Mouse (Mus musculus): ENCODE data around the gene Ralb. TPM values are rescaled to one million over a fixed set of nuclear protein-coding genes. Genes with fewer than 3 reads are reported as not detected.

The Ralb gene
- total and polyA plus RNA-seq, 2 experiments from 2014 or later = 41.9 to 63.2 TPM

GRCm38 (mm10) chr1:119424141-119424860 lies 80.3 kb downstream of the Ralb start:
- H3K4me3 ChIP-seq (ENCODE audit: low read depth, low read length) = no peak overlapping the region
- WGBS = 43% methylated on average over 6 of the region's 6 CpGs
- H3K9ac ChIP-seq (replicated peaks; ENCODE audit: low read length, poor library complexity, severe bottlenecking) = no peak overlapping the region
- ATAC-seq (ENCODE audit: low FRiP score) (no peak), DNase-seq (ENCODE audit: low spot score) (no peak)
- H3K4me1 ChIP-seq (ENCODE audit: insufficient read depth, low read length) = no peaks in the 10 kb centered on the region
- no peak for TF ChIP-seq CTCF (IDR thresholded peaks at IDR 0.05)
- H3K27me3 ChIP-seq (ENCODE audit: insufficient read depth, low read length) = peaks cover 33% of the 10 kb centered on the region
- H3K9me3 ChIP-seq (ENCODE audit: low read length) = no peaks in the 10 kb centered on the region
- no peaks in the 10 kb centered on the region for H3K36me3 ChIP-seq (ENCODE audit: insufficient read depth, low read length)
- no peak overlapping the region for H3K4me2 ChIP-seq (ENCODE audit: low read depth, low read length, poor library complexity, severe bottlenecking)
- no peak overlapping the region for H3K27ac ChIP-seq (ENCODE audit: low read depth, low read length)

- Histone ChIP-seq H3K4me2 (ENCODE audit: low read depth, low read length, poor library complexity, severe bottlenecking) (no peak overlapping the region), H3K4me1 (ENCODE audit: insufficient read depth, low read length) (no peaks in the 10 kb centered on the region), H3K27me3 (ENCODE audit: insufficient read depth, low read length) (peaks cover 34% of the 10 kb centered on the region), H3K36me3 (ENCODE audit: insufficient read depth, low read length) (no peaks in the 10 kb centered on the region), H3K9ac (replicated peaks; ENCODE audit: low read length, poor library complexity, severe bottlenecking) (no peak overlapping the region), H3K9me3 (ENCODE audit: low read length) (no peaks in the 10 kb centered on the region), H3K4me3 (ENCODE audit: low read depth, low read length) (no peak overlapping the region), H3K27ac (ENCODE audit: low read depth, low read length) (no peak overlapping the region)
- DNase-seq (ENCODE audit: low spot score) = peak; percentile 77
- TF ChIP-seq CTCF (IDR thresholded peaks at IDR 0.05) = peak; percentile 77
- WGBS = 5% methylated on average over 14 of the region's 14 CpGs
- ATAC-seq (ENCODE audit: low FRiP score) = 0 out of 2 replicates have a peak, but pooled peaks have one; percentile 10
Measured at GRCm38 (mm10) chr1:119423510-119423909, 81.1 kb downstream of the Ralb start.

GRCm38 (mm10) chr1:119422460-119423015 lies 82.1 kb downstream of the Ralb start:
- under 1% methylated on average over 31 of the region's 32 CpGs for WGBS
- no peak overlapping the region; the same call in 1 of the 2 replicates for H3K9ac ChIP-seq (replicated peaks; ENCODE audit: low read length, poor library complexity, severe bottlenecking)
- peak overlapping the region; percentile 64 for H3K4me3 ChIP-seq (ENCODE audit: low read depth, low read length)
- H3K9me3 ChIP-seq (ENCODE audit: low read length) = no peaks in the 10 kb centered on the region
- no peaks in the 10 kb centered on the region for H3K36me3 ChIP-seq (ENCODE audit: insufficient read depth, low read length)
- no peak for ATAC-seq (ENCODE audit: low FRiP score)
- no peak overlapping the region for H3K27ac ChIP-seq (ENCODE audit: low read depth, low read length)
- no peaks in the 10 kb centered on the region for H3K4me1 ChIP-seq (ENCODE audit: insufficient read depth, low read length)
- H3K27me3 ChIP-seq (ENCODE audit: insufficient read depth, low read length) = peaks cover 41% of the 10 kb centered on the region
- peak overlapping the region; percentile 100 for H3K4me2 ChIP-seq (ENCODE audit: low read depth, low read length, poor library complexity, severe bottlenecking)
- peak; percentile 43; the same call in 1 of the 2 replicates for TF ChIP-seq CTCF (IDR thresholded peaks at IDR 0.05)
- DNase-seq (ENCODE audit: low spot score) = no peak

GRCm38 (mm10) chr1:119421576-119422421 lies 82.8 kb downstream of the Ralb start, which contains the start of gene Inhbb:
Gene Inhbb (minus strand): TSS chr1:119422248.
- Histone ChIP-seq H3K9me3 (ENCODE audit: low read length) (no peaks in the 10 kb centered on the region), H3K4me1 (ENCODE audit: insufficient read depth, low read length) (no peaks in the 10 kb centered on the region), H3K4me2 (ENCODE audit: low read depth, low read length, poor library complexity, severe bottlenecking) (peak within 1 kb of the TSS; percentile 100), H3K9ac (replicated peaks; ENCODE audit: low read length, poor library complexity, severe bottlenecking) (peak within 1 kb of the TSS; percentile 63), H3K36me3 (ENCODE audit: insufficient read depth, low read length) (no peaks in the 10 kb centered on the region), H3K27ac (ENCODE audit: low read depth, low read length) (peak within 1 kb of the TSS; percentile 55), H3K4me3 (ENCODE audit: low read depth, low read length) (peak within 1 kb of the TSS; percentile 64), H3K27me3 (ENCODE audit: insufficient read depth, low read length) (peaks cover 46% of the 10 kb centered on the region)
- under 1% methylated on average over 63 of the region's 92 CpGs for WGBS
- ATAC-seq (ENCODE audit: low FRiP score) (peak; percentile 14; the same call in 1 of the 2 replicates), DNase-seq (ENCODE audit: low spot score) (peak; percentile 57)
- TF ChIP-seq CTCF (IDR thresholded peaks at IDR 0.05) = no peak

GRCm38 (mm10) chr1:119420984-119421575 lies 83.5 kb downstream of the Ralb start:
- Histone ChIP-seq H3K4me1 (ENCODE audit: insufficient read depth, low read length) (no peaks in the 10 kb centered on the region), H3K9ac (replicated peaks; ENCODE audit: low read length, poor library complexity, severe bottlenecking) (peak overlapping the region; percentile 63), H3K9me3 (ENCODE audit: low read length) (no peaks in the 10 kb centered on the region), H3K4me3 (ENCODE audit: low read depth, low read length) (peak overlapping the region; percentile 64), H3K27ac (ENCODE audit: low read depth, low read length) (peak overlapping the region; percentile 55), H3K4me2 (ENCODE audit: low read depth, low read length, poor library complexity, severe bottlenecking) (peak overlapping the region; percentile 100), H3K36me3 (ENCODE audit: insufficient read depth, low read length) (no peaks in the 10 kb centered on the region), H3K27me3 (ENCODE audit: insufficient read depth, low read length) (peaks cover 46% of the 10 kb centered on the region)
- ATAC-seq (ENCODE audit: low FRiP score) (peak; percentile 42), DNase-seq (ENCODE audit: low spot score) (no peak)
- WGBS = 1% methylated on average over 40 of the region's 78 CpGs
- TF ChIP-seq CTCF (IDR thresholded peaks at IDR 0.05) = no peak

Other genes with a start within 250 kb of the Ralb start
- gene Inhbb, start 82.5 kb downstream of the Ralb start, total RNA-seq (2014; rRNA removed) = 4.1 and 5.1 TPM in 2 replicates
- 2.2 and 2.6 TPM in 2 replicates for gene Inhbb, start 82.5 kb downstream of the Ralb start, polyA plus RNA-seq (2015; fragmentation: Nextera tagmentation; extraction: Ambion mirVana)
- 20.9 and 22.7 TPM in 2 replicates for gene Tmem185b, start 21.4 kb upstream of the Ralb start, total RNA-seq (2014; rRNA removed)
- 12.6 and 13.8 TPM in 2 replicates for gene Tmem185b, start 21.4 kb upstream of the Ralb start, polyA plus RNA-seq (2015; fragmentation: Nextera tagmentation; extraction: Ambion mirVana)
- gene Epb41l5, start 144.2 kb upstream of the Ralb start, total RNA-seq (2014; rRNA removed) = 12.8 and 17.9 TPM in 2 replicates
- gene Epb41l5, start 144.2 kb upstream of the Ralb start, polyA plus RNA-seq (2015; fragmentation: Nextera tagmentation; extraction: Ambion mirVana) = 12.2 and 13.5 TPM in 2 replicates